Mouse (Mus musculus) left cerebral cortex, adult 2 months (tissue): Measurements from ENCODE around the gene Rps23. TPM values are rescaled to one million over a fixed set of nuclear protein-coding genes. Genes with fewer than 3 reads are reported as not detected.

Experiments used
- DNase-seq, 2 experiments: peaks; one replicate each; pipeline ENCODE4 v3.0.0; 2021 to 2022; ENCODE audit warnings: low spot score in 2 of 2, mixed read lengths in 1 of 2; ENCODE audit errors: extremely low spot score in 1 of 2
- H3K27ac ChIP-seq: fragments of 200-600 bp; 2 replicates; pipeline ENCODE4 v1.8.1; 2022
- H3K4me3 ChIP-seq: fragments of 200-600 bp; 2 replicates; pipeline ENCODE4 v1.8.1; 2022
- CTCF ChIP-seq: fragments of 200-600 bp; IDR thresholded peaks from 2 replicates; pipeline ENCODE4 v1.8.1; 2022; ENCODE audit warnings: antibody characterized with exemption, mild to moderate bottlenecking, moderate library complexity
- intact Hi-C: fragments of 180-260 bp; cut with DNase I; formaldehyde crosslinking; loops from one replicate; pipeline ENCODE4 v1.15.1; 2025
- total RNA-seq, 2 experiments: library from RNA; stranded (reverse); gene quantifications; 2 replicates each; pipeline ENCODE4 v1.2.3; 2021

The Rps23 gene
- total RNA-seq, 2 experiments from 2014 or later = 183 to 195 TPM

GRCm38 (mm10) chr13:90935852-90936251 is 13.1 kb downstream of the Rps23 start:
- TF ChIP-seq CTCF = no peak
- intact Hi-C loops = no loop called here
- H3K27ac ChIP-seq = no peak overlapping the region
- DNase-seq = no peak
- no peak overlapping the region for H3K4me3 ChIP-seq

- DNase-seq = no peak
- no peak overlapping the region for H3K27ac ChIP-seq
- TF ChIP-seq CTCF = no peak
- H3K4me3 ChIP-seq = no peak overlapping the region
- intact Hi-C loops = no loop called here
These were observed 16.4 kb downstream of the Rps23 start for GRCm38 (mm10) chr13:90939192-90939591.

DNA sequence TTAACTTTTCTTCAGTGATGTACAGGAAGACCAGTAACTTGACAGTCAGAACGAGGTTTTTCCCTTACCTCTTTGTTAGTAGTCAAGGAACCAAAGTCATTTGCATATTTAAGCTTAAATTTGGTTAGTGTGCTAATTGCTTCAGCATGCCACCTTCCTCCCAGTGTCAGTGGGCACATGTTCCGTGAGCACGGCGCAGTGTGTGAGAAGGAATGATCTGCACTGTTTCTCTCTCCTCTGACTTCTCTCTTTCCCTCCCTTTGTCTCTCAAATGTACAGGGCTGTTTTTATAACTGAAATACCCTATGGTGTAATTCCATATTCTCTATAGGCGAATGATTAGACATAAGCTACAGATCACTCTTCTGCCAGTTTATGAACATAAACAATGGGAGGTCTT is 16.8 kb downstream of the Rps23 start:
- DNase-seq = no peak
- Histone ChIP-seq H3K4me3 (no peak overlapping the region), H3K27ac (no peak overlapping the region)
- intact Hi-C loops = no loop called here
- TF ChIP-seq CTCF = no peak

DNA sequence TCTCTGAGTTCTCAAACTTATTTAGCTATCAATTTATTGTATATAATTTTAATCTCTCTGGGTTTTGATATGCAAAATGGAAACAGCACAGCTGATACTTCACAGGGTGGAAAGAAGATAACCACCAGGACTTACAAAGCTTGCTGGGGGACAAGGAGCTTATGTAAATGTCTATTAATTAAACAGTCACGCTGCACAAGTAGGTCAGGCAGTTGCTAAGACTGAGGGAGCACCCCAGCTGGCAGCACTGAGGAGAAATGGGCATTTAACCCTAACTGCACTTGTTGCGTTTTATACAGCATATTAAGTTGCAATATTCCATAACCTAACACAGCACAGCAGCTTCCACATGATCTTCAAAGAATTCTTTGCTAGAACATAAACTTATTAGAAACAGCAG is 36.1 kb downstream of the Rps23 start:
- intact Hi-C loops = no loop called here
- no peak for DNase-seq
- Histone ChIP-seq H3K4me3 (no peak overlapping the region), H3K27ac (no peak overlapping the region)
- TF ChIP-seq CTCF = no peak

DNA sequence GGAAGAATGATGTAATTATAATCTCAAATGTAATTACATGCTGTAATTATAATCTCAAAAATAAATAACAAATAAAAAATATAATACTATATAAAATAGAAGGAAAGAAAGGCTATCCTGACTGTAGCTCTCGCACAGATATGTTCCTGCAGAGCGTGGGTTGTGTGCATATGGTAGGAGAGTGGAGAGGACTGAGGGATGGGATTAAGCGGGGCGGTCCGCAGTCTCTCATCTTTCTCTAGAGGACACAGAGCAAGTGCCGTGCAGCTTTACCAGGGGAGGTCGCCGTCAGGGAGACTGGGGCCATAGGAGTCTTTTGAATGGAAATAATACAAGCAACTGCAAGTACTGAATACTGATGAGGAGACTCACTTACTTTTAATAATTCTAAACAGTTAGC is 37.8 kb downstream of the Rps23 start:
- DNase-seq = no peak
- no peak for TF ChIP-seq CTCF
- Histone ChIP-seq H3K27ac (no peak overlapping the region), H3K4me3 (no peak overlapping the region)
- intact Hi-C loops = no loop called here

DNA sequence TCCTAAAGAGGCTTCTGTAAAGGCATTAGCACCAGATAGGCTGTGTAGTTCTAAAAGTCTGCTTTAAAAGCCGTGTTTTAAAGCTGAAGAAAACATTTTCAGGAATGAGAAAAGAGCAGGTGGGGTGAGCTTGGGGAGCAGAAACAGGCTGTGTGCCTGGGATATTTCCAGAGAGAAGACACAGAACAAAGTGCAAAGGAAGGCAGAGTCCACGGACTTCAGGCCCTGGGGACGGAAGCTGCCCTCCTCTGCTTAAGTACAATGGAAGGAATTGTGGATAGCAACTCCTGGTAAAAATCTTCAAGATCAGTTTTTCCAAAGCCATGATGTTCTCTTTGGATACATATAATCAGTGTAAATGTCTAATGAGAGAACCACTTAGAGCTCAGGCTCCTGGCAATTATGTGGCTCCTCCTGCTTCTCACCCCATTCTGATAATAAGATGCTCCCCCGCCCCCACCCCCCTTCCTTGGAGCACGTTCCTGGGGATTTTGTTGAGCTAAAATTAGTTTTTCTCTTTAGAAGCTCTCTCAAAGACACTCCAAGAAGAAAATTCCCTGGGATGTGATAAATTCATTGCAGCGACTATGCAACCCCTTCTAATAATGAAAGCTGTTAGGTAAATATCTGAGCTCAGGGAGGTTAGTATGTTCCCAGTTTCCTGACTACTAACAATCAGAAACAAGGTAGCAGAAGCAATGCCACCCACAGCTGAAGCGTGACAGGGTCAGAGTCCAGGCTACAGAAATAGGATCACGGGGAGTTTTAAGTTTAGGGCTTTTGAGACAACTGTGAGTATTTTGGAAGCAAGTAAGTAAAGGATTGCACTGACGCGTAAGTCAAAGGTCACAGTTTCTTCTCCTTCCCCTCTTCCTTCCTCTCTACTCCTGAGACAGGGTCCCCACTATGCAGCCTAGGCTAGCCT is 40.3 kb downstream of the Rps23 start:
- no peak for TF ChIP-seq CTCF
- no peak for DNase-seq
- Histone ChIP-seq H3K27ac (no peak overlapping the region), H3K4me3 (no peak overlapping the region)
- intact Hi-C loops = no loop called here

GRCm38 (mm10) chr13:90964511-90964910 is 41.8 kb downstream of the Rps23 start:
- intact Hi-C loops = no loop called here

GRCm38 (mm10) chr13:90965996-90966395 is 43.2 kb downstream of the Rps23 start:
- Histone ChIP-seq H3K4me3 (no peak overlapping the region), H3K27ac (no peak overlapping the region)
- intact Hi-C loops = loop anchor here (2.0 to 5.0 kb wide), 3 partner anchors 406 to 671 kb away; partner anchors contain the start of gene Ssbp2
- no peak for TF ChIP-seq CTCF
- DNase-seq = no peak

More at GRCm38 (mm10) chr13:90964511-90964910, 41.8 kb downstream of the Rps23 start:
- H3K27ac ChIP-seq = no peak overlapping the region
- DNase-seq = no peak
- no peak overlapping the region for H3K4me3 ChIP-seq
- TF ChIP-seq CTCF = no peak

GRCm38 (mm10) chr13:90967422-90967821 is 44.7 kb downstream of the Rps23 start:
- no peak overlapping the region for H3K27ac ChIP-seq
- peak; percentile 98 for TF ChIP-seq CTCF
- peak; percentile 83 to 85 for DNase-seq
- intact Hi-C loops = loop anchor here (1.0 to 5.0 kb wide), 4 partner anchors 126 to 669 kb away; partner anchors contain the start of gene Ssbp2
- no peak overlapping the region for H3K4me3 ChIP-seq

DNA sequence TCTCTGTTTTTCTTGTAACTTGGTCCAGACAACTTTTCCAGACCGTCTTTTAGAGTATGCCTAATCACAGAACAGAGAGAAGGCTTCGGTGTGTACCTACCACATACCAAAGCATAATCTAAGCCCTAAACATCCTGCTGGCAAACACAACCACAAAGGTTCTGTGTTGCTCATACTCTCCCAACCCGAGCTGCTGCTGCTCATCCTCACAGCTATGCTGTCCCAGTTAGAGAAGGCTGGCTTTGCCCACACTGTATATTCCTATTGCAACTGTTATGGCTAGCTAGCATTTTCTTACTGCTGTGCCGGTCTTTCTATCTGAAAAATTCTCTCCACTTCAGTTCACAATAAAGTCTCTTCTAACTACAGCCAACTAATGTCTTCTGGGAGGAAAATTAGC is 46.2 kb downstream of the Rps23 start:
- intact Hi-C loops = loop anchor here (5.0 kb wide), 2 partner anchors 403 to 493 kb away; partner anchors contain the start of gene Ssbp2
- Histone ChIP-seq H3K27ac (no peak overlapping the region), H3K4me3 (no peak overlapping the region)
- DNase-seq = no peak
- TF ChIP-seq CTCF = no peak

DNA sequence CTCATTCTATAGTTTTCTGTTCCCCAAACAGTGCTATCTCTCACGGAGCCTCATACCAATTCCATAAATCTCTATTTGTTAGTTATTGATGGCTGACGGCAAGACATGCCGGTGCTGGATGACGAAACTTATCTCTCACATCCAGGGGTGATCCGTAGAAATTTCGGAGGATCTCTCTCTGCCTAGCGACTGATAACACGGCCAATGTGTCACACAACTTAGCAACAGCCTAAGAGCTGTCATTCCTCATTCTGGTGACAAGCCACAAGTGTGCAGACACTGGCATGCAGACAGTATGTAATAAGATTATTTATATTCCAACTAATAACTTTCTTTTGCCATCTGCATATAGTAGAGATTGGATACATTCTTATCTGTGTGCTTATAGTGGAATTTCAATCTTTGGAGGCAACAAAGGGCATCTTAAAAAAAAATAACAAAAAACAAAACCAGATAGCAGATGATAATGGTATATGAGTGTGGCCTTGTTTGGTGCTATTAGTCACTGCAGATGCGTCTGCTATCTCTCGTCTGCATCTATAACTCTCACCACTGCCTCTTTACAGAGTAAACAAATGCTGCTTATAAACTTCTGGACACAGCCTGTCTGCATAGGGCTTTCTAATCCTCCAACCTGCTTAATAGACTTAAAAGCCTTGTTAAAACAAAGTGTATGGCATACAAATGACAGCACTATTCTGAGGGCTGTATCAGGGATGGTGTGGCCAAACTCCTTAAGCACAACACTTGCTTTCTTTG is 47.7 kb downstream of the Rps23 start:
- intact Hi-C loops = no loop called here
- no peak for DNase-seq
- Histone ChIP-seq H3K27ac (no peak overlapping the region), H3K4me3 (no peak overlapping the region)
- TF ChIP-seq CTCF = no peak

GRCm38 (mm10) chr13:90973409-90973808 is 50.7 kb downstream of the Rps23 start:
- no peak for DNase-seq
- no peak overlapping the region for H3K4me3 ChIP-seq
- peak overlapping the region; percentile 15; the same call in 1 of the 2 replicates for H3K27ac ChIP-seq
- intact Hi-C loops = no loop called here
- TF ChIP-seq CTCF = no peak

Other genes starting within 250 kb of the Rps23 start
- gene Atp6ap1l, start 17.6 kb upstream of the Rps23 start, total RNA-seq = 10 to 100 TPM; 22.8 to 26.1 TPM